Mouse (Mus musculus): ENCODE measurements around the gene Prrt2.

DNA sequence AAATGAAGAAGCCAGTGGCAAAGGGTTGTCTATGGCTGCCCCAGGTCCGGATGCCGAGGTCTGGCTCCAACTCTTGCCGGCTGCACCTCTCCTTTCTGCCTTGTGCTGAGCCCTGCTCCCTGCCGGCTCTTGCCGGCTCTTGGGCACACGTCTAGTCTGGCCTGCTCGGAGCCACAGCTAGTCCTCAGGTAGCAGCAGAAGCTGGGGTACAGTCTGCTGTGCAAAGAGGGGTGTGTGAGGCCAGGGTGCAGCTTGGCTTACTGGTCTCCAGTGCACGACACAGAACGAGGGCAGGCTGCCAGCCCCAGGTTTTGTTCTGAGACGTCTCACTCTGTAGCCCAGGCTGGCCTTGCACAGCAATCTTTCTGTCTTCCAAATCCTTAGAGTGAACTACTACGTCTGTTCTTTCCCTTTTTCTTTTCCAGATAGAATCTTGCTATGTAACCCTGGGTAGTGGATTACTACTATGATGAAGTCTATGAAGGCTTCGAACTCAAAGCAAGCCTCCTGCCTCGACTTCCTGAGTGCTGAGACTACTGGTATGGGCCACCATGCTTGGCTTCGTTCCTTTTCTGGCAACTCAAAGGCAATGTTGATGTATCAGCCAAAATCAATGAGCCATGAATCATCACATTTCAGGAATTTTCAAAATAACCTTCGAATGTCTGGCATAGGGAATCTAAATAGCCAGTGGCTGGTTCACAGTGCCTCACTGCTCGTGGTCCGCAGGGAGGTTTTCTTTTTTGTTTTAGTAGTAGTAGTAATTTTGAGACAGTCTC lies 11.5 kb downstream of the Prrt2 start:
- no peak for TF ChIP-seq CTCF (IDR thresholded peaks at IDR 0.05; ENCODE audit: low read depth, low read length)
- no peak for TF ChIP-seq POLR2A (IDR thresholded peaks at IDR 0.05; ENCODE audit: extremely low read depth, insufficient read depth, low read length)
